Mouse (Mus musculus) spleen, embryonic (tissue): ENCODE results near the gene Zfp346.
"Not testable (repeated sequence)": the region's sequence is repeated elsewhere in the genome, so short reads cannot be mapped to it uniquely, and the experiment has no call there.

Experiments used
- CTCF ChIA-PET: fragments of 350-600 bp; sonication (Branson Sonifier 250); formaldehyde crosslinking; loops from one replicate; lab custom pipeline; 2022; lab: Charles Lee

Zfp346 gene

DNA sequence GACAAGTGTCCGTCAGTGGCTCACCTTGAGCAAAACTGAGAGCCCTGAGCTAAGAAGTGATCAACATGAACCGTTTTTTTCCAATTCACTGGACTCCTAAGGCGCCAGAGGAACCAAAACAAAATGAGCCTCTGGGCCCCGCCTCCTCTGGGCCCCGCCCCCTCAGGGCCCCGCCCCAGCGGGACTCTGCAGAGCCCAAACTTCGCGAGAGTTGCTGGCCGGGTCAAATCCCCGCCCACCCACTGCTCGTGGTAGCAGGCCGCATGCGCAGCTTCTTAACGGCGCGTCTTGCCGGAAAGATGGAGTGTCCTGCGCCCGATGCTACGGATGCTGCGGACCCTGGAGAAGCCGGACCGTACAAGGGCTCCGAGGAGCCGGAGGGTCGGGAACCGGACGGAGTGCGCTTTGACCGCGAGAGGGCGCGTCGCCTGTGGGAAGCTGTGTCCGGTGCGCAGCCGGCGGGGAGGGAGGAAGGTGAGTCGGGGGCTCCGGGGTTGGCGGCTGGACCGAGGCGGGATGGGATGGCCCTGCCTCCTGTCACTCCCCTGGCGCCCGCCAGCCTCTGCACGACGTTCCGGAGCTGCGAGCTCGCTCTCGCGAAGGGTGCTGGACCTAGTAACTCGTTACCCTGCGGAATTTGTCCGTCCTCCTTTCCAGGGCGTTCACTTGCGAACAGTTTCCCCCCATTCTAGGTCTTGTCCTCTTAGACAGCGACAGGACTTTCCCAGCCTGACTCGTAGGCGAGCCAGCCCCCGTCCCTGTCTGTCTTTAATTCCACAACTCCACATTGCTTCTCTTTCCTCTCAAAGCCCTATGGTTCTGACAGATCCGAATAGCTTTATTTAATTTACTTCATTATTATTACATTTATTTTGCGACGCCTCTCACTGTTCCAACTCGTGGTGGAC lies at the start of gene Zfp346:
Gene Zfp346, plus strand, starts transcription at position 267 of the 908 bp plus-strand sequence.
- CTCF ChIA-PET = interaction anchor here (1.0 to 1.2 kb wide), 2 partner anchors 19 to 73 kb away, joined by 3 to 5 read pairs; no protein-coding TSS in a partner anchor

DNA sequence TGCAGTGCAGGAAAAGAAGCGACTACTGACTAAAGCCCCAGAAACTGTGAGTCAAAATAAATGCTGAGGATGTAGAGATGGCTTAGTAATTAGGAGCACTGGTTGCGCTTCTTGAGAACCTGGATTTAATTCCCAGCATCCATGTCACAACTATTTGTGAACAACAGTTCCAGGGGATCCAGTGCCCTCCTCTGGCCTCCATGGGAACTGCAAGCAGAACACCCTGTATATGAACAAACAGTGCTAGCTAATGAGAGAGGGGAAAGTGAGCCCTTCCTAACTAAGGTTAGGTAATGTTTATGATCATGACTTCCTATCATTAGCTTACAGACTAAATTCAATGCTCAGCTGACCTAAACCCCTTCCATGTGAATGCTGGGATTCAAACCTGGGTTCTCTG lies 47.1 kb upstream of the Zfp346 start:
- CTCF ChIA-PET = interaction anchor here (0.5 kb wide), 1 partner anchor 11 kb away, joined by 3 read pairs; no protein-coding TSS in a partner anchor

DNA sequence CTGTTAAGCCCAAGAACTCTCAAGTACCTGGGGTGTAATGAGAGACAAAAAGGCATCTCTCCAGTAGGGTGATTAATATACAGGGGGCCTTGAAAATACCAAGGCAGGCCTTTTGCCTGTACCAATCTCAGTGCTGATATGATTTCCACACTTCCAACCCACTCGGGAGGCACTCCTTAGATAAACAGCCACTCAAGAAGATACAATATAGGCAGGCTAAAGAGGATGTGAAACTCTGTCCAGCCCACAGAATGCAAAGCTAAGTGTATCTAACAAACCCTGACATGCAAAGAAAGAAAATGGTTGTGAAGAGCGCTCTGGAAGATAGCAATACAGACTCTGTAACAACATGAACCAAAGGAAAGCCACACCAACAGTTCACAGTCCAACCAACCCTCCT lies 41.8 kb upstream of the Zfp346 start:
- CTCF ChIA-PET = no interaction called here

DNA sequence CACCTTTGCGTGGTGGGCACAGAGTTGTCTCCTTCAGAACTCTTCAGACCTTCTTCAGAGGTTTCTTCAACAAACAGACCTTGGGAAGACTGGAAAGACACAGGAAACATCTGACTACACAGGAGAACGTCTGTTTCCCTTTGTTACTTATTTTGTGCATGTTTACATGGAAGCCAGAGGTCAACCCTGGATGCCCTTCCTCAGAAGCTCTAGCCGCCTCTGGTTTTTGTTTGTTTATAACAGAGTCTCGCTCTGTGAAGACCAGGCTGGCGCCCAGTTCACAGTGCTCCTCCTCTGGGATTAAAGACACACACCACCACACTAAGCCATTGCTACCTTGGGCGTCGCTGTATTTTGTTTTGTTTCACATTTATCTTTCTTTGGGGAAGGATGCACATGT lies 35.4 kb upstream of the Zfp346 start:
- CTCF ChIA-PET = no interaction called here

DNA sequence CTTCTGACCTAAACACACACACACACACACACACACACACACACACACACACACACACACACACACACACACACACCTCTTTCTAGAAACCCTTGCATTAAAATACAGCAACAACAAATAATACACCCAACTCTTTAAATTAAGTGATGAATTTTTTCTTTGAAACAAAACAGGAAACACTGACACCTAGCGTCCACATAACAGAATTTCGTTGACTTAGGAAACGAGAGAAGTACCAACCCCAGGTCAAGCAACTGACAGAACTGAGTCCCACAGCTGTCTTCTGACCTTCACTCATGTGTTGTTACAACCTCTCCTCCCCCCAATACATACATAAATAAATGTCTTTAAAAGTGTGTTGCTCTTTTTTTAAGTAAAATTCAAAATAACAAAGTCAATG lies 33.8 kb upstream of the Zfp346 start:
- CTCF ChIA-PET = no interaction called here

DNA sequence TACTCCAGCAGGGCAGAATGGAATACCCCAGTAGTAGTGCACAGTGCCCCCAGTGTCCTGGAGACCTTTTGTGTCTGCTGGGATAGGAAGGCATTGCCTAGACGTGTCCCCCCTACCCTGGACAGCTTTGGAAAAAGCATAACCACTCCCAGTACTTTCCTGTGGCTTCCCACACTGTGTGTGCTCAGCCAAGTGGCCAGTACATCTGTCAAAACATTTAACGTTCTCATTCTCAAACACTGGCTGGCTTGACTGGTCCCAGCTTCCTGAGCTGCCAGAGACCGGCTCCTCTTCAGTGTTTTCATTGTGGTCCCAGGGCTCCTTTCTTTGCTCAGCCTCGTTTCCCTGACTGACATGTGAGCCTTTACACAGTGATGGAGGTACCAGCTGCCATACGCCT lies 29.5 kb upstream of the Zfp346 start:
- CTCF ChIA-PET = no interaction called here

GRCm38 (mm10) chr13:55092588-55092987 lies 12.5 kb upstream of the Zfp346 start:
- CTCF ChIA-PET = no interaction called here

GRCm38 (mm10) chr13:55097841-55098240 lies 7.3 kb upstream of the Zfp346 start:
- CTCF ChIA-PET = not testable (repeated sequence)

DNA sequence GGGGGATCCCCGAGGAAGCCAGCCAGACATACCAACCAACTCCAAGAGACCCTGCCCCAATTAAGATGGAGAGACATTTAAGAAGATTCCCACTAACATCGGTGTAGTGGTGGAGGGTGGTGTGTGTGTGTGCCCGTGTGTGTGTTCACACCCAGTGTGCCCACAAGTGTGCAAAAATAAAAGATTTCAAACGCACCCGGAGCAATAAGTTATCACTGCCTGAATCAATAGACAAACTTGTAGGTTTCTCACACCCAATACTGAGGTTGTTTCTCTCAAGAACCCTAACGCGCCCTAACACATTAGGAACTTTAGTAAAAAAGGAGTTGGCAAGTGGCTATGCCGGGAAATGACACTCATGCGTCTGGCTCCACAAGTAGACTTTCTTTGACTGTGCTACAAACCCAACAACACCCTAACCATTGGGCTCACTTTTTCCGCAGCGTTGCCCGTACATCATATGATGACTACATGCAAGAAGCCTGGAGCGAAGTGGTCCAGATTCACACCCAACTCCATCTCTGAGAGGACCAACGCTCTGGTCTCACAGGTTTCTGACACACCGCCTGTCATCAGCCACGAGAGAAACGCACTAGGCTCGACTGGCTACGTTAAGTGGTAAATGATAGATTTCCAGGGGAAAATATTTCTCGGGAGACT lies 5.9 kb upstream of the Zfp346 start:
- CTCF ChIA-PET = no interaction called here

DNA sequence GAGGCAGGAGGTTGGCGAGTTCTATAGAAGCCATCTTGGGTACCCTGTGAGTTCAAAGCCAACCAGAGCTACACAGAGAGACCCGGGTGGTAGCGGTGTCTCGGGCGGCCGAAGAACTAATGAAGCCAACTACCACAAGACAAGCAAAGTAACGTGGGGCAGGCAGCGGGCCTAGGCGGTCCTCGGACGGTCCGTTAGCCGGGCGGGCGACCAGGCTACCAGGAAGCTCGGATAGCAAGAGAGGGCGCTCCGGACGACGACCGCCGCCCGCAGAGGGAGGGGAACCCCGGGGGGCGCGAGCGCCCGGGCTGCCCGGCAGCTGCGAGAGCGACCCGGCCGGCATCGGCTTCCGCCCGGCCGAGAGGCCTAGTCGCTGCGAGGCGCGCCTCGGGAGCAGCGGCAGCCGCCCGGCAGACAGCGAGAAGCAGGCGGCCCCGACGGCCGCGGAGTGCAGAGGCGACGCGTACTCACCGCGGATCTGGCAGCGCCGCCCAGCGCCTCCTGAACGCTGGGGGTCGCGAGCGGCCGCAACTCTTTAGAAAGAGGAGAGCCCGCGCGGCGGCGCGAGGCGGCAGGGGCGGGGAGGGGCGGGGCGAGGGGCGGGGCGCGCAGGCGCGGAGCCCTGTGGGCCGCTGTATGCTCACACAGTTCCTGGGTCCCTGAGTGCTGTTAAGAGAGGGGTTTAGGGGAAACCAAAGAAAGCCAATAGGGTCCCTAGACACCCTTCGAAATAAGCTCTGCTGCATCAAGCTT lies 5.2 kb upstream of the Zfp346 start, which contains the start of gene Uimc1:
Gene Uimc1, minus strand, starts transcription at position 575 of the 753 bp plus-strand sequence.
- CTCF ChIA-PET = no interaction called here

DNA sequence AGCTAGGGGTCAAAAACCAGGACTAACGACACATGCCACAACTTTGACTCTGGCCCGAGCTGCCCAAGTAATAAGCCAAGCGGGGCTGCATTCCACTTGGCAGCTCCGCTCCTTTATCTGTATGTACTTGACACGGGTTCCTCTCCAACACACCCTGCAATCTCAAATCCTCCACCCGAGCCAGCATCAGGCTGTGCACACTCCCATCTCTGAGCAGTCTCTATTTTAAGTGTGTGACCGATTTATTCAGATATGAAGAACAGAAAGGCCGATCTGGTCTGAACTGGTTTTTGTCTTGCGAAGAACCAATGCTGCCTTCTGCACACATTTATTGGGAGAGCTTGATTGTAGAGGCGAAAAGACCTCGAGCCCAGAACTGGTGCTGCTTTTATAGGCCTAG lies 3.5 kb upstream of the Zfp346 start:
- CTCF ChIA-PET = interaction anchor here (0.6 kb wide), 1 partner anchor 280 kb away, joined by 3 read pairs; no protein-coding TSS in a partner anchor

DNA sequence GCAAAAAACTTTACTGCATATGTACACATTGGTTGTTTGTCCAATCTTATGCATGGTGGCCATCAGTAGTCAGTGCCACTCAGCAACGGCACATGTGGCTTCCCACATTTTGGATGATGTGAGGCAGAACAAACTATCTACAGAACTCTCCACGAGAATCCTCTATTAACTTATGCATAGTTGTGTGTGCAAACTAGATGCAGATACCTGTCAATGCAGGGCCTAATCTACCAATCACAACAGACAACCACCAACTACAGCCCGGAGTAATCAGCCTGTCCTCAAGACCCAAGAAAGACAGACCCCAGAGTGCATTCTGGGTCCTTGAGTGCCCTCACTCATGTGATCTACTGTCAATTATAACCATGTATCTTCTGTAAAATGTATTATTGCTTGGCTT lies 2.7 kb upstream of the Zfp346 start:
- CTCF ChIA-PET = no interaction called here

- CTCF ChIA-PET = no interaction called here
Measured at GRCm38 (mm10) chr13:55103351-55103750, 1.8 kb upstream of the Zfp346 start.

DNA sequence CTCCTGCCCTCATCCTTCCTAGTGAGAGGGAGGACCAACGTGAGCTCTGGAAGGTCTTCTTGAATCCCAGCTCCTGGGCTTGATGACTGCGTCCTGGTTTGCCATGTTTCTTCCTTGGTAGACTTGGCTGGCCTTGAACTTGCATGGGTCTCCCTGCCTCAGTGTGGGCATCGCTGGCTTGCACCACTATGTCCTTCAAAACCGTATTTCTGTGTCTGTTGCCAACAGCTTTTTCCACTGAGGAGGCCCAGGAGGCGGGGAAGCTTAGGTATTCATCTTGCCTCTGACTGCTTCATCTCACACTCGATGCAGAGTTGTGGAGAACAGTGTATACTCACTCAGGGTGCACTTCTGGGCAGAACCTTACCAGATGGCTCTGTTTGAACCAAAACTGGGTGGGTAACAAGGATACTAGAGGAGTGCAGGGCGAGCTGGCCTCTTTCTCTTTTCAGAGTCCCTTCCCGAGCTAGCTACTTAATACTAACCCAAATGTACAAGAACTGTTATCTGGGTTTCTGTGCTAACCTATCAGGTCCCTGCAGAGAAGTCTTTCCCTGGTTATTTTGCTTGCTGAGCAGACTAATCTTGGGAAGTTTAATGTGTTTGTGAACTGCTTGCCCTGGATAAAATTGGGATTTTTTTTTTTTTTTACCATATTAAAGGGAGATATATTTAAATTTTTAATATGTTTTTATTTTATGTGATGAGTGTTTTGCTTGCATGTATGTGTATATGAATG lies 1.0 kb downstream of the Zfp346 start:
- CTCF ChIA-PET = interaction anchor here (1.0 to 1.2 kb wide), 2 partner anchors 19 to 72 kb away, joined by 3 to 5 read pairs; no protein-coding TSS in a partner anchor

- CTCF ChIA-PET = no interaction called here
Measured at GRCm38 (mm10) chr13:55107116-55107515, 2.0 kb downstream of the Zfp346 start.

- CTCF ChIA-PET = no interaction called here
Measured at GRCm38 (mm10) chr13:55107694-55108093, 2.6 kb downstream of the Zfp346 start.

DNA sequence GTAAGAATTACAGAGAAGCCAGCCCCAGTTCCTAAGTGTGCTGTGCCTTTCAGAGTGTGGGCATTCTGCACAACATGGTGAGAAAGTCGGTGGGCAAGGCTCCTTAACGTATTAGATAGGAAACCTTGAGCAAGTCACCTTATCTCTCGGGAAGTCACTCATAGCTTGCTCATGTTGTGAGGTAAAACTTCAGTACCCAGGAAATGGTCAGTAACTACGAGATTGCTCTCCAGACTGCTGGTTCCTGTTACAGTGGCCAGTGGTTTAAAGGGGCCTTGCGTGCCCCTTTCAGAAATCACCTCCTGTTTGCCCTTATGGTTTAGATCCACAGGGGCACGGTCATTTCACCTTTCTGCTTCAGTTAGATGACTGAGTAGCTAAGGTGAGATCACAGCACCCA lies 9.3 kb downstream of the Zfp346 start:
- CTCF ChIA-PET = no interaction called here

DNA sequence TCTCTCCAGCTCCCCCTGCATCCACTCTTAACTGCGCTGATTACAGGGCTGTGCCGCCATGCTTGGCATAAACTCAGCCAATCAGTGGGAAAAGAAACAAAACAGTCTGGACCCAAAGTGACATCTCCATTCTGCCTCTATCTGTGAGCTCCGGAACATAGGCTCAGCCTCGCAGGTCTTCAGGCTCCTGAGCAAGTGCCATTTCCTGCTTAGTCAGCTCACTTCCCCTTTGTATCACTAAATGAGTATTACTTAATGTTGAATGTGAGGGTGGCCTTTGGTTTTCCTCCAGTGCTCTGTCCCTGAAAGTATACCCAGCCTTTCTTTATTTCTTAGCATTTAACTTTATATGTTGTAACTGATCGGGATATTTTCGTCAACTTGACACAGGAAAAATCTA lies 19.8 kb downstream of the Zfp346 start:
- CTCF ChIA-PET = interaction anchor here (0.7 kb wide), 1 partner anchor 19 kb away, joined by 5 read pairs; the partner anchor contains the start of gene Zfp346

DNA sequence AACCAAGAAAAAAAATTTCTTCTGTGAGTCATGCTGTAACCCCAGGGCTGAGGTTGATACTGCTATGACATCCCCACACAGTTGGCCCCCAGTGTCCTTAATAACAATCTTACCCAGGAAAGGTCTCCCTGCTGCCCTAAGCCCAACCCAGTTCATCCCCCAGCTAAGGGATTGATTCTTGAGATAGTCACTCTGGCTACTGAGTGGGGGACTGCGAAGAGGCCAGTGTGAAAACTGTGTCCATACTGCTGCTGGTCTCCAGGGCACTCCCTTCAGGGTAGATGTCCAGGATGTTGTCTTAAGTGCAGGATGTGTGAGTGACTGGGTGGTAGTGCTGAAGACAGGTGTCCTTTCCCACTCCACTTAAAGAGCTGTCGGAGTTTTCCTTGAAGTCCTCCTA lies 28.3 kb downstream of the Zfp346 start, which contains the start of gene Gm17617:
Gene Gm17617, minus strand, starts transcription at position 101 of the 400 bp plus-strand sequence.
- CTCF ChIA-PET = interaction anchor here (0.9 kb wide), 1 partner anchor 22 kb away, joined by 10 read pairs; no protein-coding TSS in a partner anchor

DNA sequence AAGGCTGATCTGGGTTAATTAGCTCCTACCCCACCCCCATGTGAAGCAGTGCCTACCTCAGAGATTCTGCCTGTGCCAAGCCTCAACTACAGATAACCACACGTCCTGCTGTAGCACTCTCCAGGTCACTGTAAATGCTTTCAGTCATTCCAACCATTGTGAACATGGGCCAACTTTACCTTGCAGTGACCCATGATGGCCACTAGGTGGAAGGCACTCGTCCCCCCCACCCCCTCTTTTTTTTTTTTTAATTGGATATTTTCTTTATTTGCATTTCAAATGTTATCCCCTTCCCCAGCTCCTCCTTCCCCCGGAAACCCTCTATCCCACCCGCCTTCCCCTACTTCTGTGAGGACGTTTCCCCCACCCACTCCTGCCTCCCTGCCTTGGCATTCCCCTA lies 30.3 kb downstream of the Zfp346 start:
- CTCF ChIA-PET = interaction anchor here (0.7 kb wide), 1 partner anchor 1268 kb away, joined by 11 read pairs; no protein-coding TSS in a partner anchor

- CTCF ChIA-PET = no interaction called here
Measured at GRCm38 (mm10) chr13:55140271-55140670, 35.2 kb downstream of the Zfp346 start.
